Mouse (Mus musculus) limb, embryonic 14.5 days (tissue): ENCODE measurements around the gene Gm21834. TPM values are rescaled to one million over a fixed set of nuclear protein-coding genes. Genes with fewer than 3 reads are reported as not detected.

Experiments
- ATAC-seq: fragments of 200-750 bp; cut with Nextera tagmentation; 2 replicates; pipeline ENCODE4 v1.8.0; 2017; ENCODE audit warnings: low read depth, moderate number of reproducible peaks, moderate TSS enrichment; ENCODE audit not compliant: low FRiP score
- DNase-seq: peaks from one replicate; pipeline ENCODE4 v3.0.0-alpha.2; 2015; ENCODE audit warnings: low spot score
- H3K27ac ChIP-seq: fragments of 300-500 bp; sonication (generic); replicated peaks from 2 replicates; pipeline ENCODE4 v1.5.1; 2014; ENCODE audit warnings: low read depth, mild to moderate bottlenecking, low read length, moderate library complexity, mixed read lengths
- H3K27me3 ChIP-seq: fragments of 300-500 bp; sonication (generic); 2 replicates; pipeline ENCODE4 v1.6.1; 2014; ENCODE audit warnings: low read length, mixed read lengths; ENCODE audit not compliant: control insufficient read depth, insufficient read depth
- H3K36me3 ChIP-seq: fragments of 300-500 bp; sonication (generic); 2 replicates; pipeline ENCODE4 v1.6.1; 2014; ENCODE audit warnings: mild to moderate bottlenecking, low read length, moderate library complexity, mixed read lengths; ENCODE audit not compliant: control insufficient read depth, insufficient read depth
- H3K4me1 ChIP-seq: fragments of 300-500 bp; sonication (generic); 2 replicates; pipeline ENCODE4 v1.6.1; 2014; ENCODE audit warnings: antibody characterized with exemption, low read length, mixed read lengths; ENCODE audit not compliant: control insufficient read depth, insufficient read depth
- H3K4me2 ChIP-seq: fragments of 300-500 bp; sonication (generic); replicated peaks from 2 replicates; pipeline ENCODE4 v1.6.1; 2014; ENCODE audit warnings: low read depth, mild to moderate bottlenecking, low read length, moderate library complexity; ENCODE audit not compliant: severe bottlenecking
- H3K4me3 ChIP-seq: fragments of 300-500 bp; sonication (generic); replicated peaks from 2 replicates; pipeline ENCODE4 v1.5.1; 2014; ENCODE audit warnings: low read length
- H3K9ac ChIP-seq: fragments of 300-500 bp; sonication (generic); 2 replicates; pipeline ENCODE4 v1.6.1; 2014; ENCODE audit warnings: mild to moderate bottlenecking, low read depth, low read length, moderate library complexity; ENCODE audit not compliant: severe bottlenecking
- H3K9me3 ChIP-seq: fragments of 300-500 bp; sonication (generic); 2 replicates; pipeline ENCODE4 v1.6.1; 2016; ENCODE audit warnings: low read length; ENCODE audit not compliant: control insufficient read depth
- POLR2A ChIP-seq: fragments of 200-500 bp; IDR thresholded peaks from 2 replicates; pipeline ENCODE4 v1.8.0; 2012; ENCODE audit warnings: inconsistent platforms, mild to moderate bottlenecking, moderate library complexity, borderline replicate concordance; ENCODE audit not compliant: insufficient read depth, insufficient read length; ENCODE audit errors: extremely low read depth
- WGBS: fragments of 180-500 bp; shearing (Covaris S2); extraction: QIAGEN DNeasy Blood & Tissue Kit; methylation state at CpG from one replicate; pipeline ENCODE4 v1.1.7; 2014; 5-methylcytosine and 5-hydroxymethylcytosine counted together
- polyA plus RNA-seq, 2 experiments: library from polyadenylated mRNA; depleted of rRNA in 1 of 2; stranded (reverse) in 1 of 2; unstranded in 1 of 2; fragments of >200 nt; fragmentation: Nextera tagmentation in 1 of 2; extraction: Ambion mirVana in 1 of 2; gene quantifications; 2 replicates each; pipeline versions ENCODE4 v1.2.1 to v1.2.3; 2012 to 2014

Gm21834 gene
- polyA plus RNA-seq, 2 experiments = not detected

DNA sequence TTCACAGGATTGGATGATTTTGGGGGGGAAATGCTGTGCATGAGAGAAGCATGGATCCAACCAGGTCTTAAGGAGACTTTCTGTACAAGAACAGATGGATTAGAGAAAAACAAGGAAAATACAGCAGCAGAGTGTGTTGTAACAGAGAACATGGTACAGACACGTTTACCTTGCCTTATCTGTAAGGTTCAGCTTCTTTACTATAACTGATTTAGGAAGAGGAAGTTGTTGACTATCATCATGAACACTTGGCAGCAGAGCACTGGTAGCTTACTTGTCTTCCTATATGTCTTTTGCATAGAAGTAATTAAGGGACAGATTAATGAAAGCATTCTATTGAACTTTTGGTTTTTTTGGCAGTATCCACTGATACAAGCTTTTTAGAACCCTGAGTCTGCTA lies 16.0 kb upstream of the Gm21834 start:
- Histone ChIP-seq H3K9me3 (no peaks in the 10 kb centered on the region), H3K9ac (no peak overlapping the region), H3K36me3 (no peaks in the 10 kb centered on the region), H3K27ac (no peak overlapping the region), H3K4me2 (no peak overlapping the region), H3K4me3 (no peak overlapping the region), H3K27me3 (no peaks in the 10 kb centered on the region), H3K4me1 (no peaks in the 10 kb centered on the region)
- TF ChIP-seq POLR2A = no peak
- 66% methylated on average over 1 of the region's 1 CpGs for WGBS
- ATAC-seq (no peak), DNase-seq (no peak)

- ATAC-seq (no peak), DNase-seq (no peak)
- no peaks in the 10 kb centered on the region for H3K9me3 ChIP-seq
- no peak overlapping the region for H3K4me3 ChIP-seq
- H3K4me2 ChIP-seq = no peak overlapping the region
- WGBS = 75% methylated on average over 3 of the region's 3 CpGs
- no peak for TF ChIP-seq POLR2A
- H3K27ac ChIP-seq = no peak overlapping the region
- H3K4me1 ChIP-seq = no peaks in the 10 kb centered on the region
- no peaks in the 10 kb centered on the region for H3K27me3 ChIP-seq
- no peaks in the 10 kb centered on the region for H3K36me3 ChIP-seq
- no peak overlapping the region for H3K9ac ChIP-seq
Observed at GRCm38 (mm10) chr17:57694791-57695190, 47.2 kb downstream of the Gm21834 start.

Other genes with a start within 250 kb of the Gm21834 start
- gene Vmn2r120, start 196.7 kb downstream of the Gm21834 start, polyA plus RNA-seq (2012; rRNA removed) = not detected in 2 replicates
- not detected in 2 replicates for gene Vmn2r120, start 196.7 kb downstream of the Gm21834 start, polyA plus RNA-seq (2014; fragmentation: Nextera tagmentation; extraction: Ambion mirVana)
- gene Cntnap5c, start 27.4 kb upstream of the Gm21834 start, polyA plus RNA-seq (2012; rRNA removed) = not detected in 2 replicates
- gene Cntnap5c, start 27.4 kb upstream of the Gm21834 start, polyA plus RNA-seq (2014; fragmentation: Nextera tagmentation; extraction: Ambion mirVana) = not detected in 2 replicates